Mouse (Mus musculus): ENCODE results near the gene 1110051M20Rik. TPM values are rescaled to one million over a fixed set of nuclear protein-coding genes. Genes with fewer than 3 reads are reported as not detected.

Gene 1110051M20Rik
- polyA plus RNA-seq, 1 experiment from 2014 or later = 163 TPM

- Histone ChIP-seq H3K9ac (replicated peaks; ENCODE audit: low read depth, low read length) (no peak overlapping the region), H3K27me3 (ENCODE audit: control insufficient read depth, insufficient read depth, low read length) (no peaks in the 10 kb centered on the region), H3K4me3 (ENCODE audit: low read depth, low read length) (no peak overlapping the region), H3K36me3 (ENCODE audit: control insufficient read depth, insufficient read depth, low read length) (no peaks in the 10 kb centered on the region), H3K4me2 (ENCODE audit: low read depth, low read length) (no peak overlapping the region), H3K27ac (ENCODE audit: low read depth, low read length) (peak overlapping the region; percentile 34; the same call in 1 of the 2 replicates), H3K9me3 (ENCODE audit: control insufficient read depth, low read length) (no peaks in the 10 kb centered on the region), H3K4me1 (ENCODE audit: control insufficient read depth, insufficient read depth, low read length) (peaks cover 15% of the 10 kb centered on the region)
- whole genome bisulfite sequencing = 45% methylated on average over 8 of the region's 8 CpGs
- ATAC-seq (ENCODE audit: low read depth) = peak; percentile 65; the same call in 1 of the 2 replicates
Observed at GRCm38 (mm10) chr2:91329996-91330738, 114.3 kb downstream of the 1110051M20Rik start.

GRCm38 (mm10) chr2:91328729-91329125, 115.8 kb downstream of the 1110051M20Rik start:
- H3K27me3 ChIP-seq (ENCODE audit: control insufficient read depth, insufficient read depth, low read length) = no peaks in the 10 kb centered on the region
- H3K9ac ChIP-seq (replicated peaks; ENCODE audit: low read depth, low read length) = no peak overlapping the region
- peaks cover 18% of the 10 kb centered on the region for H3K4me1 ChIP-seq (ENCODE audit: control insufficient read depth, insufficient read depth, low read length)
- H3K4me2 ChIP-seq (ENCODE audit: low read depth, low read length) = no peak overlapping the region
- no peak overlapping the region for H3K4me3 ChIP-seq (ENCODE audit: low read depth, low read length)
- no peaks in the 10 kb centered on the region for H3K36me3 ChIP-seq (ENCODE audit: control insufficient read depth, insufficient read depth, low read length)
- ATAC-seq (ENCODE audit: low read depth) = 0 out of 2 replicates have a peak, but pooled peaks have one; percentile 15
- no peaks in the 10 kb centered on the region for H3K9me3 ChIP-seq (ENCODE audit: control insufficient read depth, low read length)
- WGBS = 94% methylated on average over 3 of the region's 3 CpGs
- peak overlapping the region; percentile 69 for H3K27ac ChIP-seq (ENCODE audit: low read depth, low read length)

DNA sequence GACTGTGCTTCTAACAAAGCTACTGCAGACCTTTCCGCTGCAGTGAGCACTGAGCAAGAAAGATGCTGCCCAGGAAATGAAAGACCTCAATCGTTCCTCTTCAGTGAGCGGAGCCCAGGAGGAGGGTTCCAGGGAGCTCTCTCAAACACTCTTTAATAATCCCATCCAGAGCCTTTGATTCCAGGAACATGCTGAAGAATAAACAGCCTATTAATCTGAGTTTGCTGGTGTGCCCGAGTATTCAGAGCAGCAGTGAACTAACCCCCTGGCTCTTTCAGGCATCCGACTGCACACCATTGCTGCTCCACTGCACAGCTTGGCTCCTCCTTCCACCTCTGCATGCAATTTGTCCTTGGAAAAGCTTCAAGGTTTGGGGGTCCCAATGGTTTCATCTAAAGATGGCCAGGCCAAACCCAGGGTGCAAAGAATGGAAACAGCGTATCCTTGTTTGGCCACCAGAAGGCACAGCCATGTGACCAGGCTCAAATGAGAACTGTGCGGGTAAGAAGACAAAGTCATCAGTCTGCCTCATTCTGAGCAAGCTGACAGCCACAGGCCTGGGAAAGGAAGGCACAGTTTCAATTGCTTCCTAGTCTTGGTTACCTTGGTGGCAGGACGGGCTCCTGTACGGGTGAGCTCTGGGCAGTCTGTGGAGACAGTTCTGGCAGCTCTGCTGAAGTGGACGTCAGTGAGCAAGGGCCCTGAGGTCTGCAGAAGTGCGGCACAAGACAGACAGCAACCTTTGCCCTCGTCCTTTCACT, 116.4 kb downstream of the 1110051M20Rik start:
- Histone ChIP-seq H3K4me3 (ENCODE audit: low read depth, low read length) (no peak overlapping the region), H3K4me1 (ENCODE audit: control insufficient read depth, insufficient read depth, low read length) (peaks cover 18% of the 10 kb centered on the region), H3K9me3 (ENCODE audit: control insufficient read depth, low read length) (no peaks in the 10 kb centered on the region), H3K27me3 (ENCODE audit: control insufficient read depth, insufficient read depth, low read length) (no peaks in the 10 kb centered on the region), H3K27ac (ENCODE audit: low read depth, low read length) (peak overlapping the region; percentile 69), H3K36me3 (ENCODE audit: control insufficient read depth, insufficient read depth, low read length) (no peaks in the 10 kb centered on the region), H3K4me2 (ENCODE audit: low read depth, low read length) (peak overlapping the region; percentile 14; the same call in 1 of the 2 replicates), H3K9ac (replicated peaks; ENCODE audit: low read depth, low read length) (no peak overlapping the region)
- WGBS = 30% methylated on average over 12 of the region's 12 CpGs
- peak; percentile 75 for ATAC-seq (ENCODE audit: low read depth)

DNA sequence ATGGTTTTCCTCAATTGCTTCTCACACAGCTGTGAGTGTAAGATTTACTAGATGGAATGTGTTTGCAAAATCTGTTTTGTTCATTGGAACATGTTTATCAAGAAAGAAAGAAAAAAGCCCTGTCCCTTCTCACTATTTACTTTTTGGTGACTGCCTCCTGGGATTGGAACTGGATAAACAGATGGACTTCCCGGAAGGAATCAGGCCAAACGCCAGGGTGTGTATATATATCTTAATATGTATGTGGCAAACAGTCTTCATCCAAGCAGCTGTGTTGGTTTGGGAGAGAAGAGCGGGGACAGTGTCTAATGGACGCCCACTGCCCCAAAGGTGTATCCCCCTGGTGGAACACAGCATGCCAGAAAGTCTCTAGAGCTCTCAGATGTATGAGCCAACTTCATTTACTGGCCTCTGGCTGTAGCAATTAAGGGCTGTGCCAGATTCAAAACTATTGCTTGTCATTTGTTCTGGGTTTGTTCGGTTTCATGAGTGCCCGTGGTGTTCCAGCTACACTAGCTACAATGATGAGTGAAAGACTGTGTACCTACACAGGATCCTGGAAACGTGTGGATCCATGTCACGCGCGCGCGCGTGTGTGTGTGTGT, 117.7 kb downstream of the 1110051M20Rik start:
- Histone ChIP-seq H3K9me3 (ENCODE audit: control insufficient read depth, low read length) (no peaks in the 10 kb centered on the region), H3K27ac (ENCODE audit: low read depth, low read length) (no peak overlapping the region), H3K27me3 (ENCODE audit: control insufficient read depth, insufficient read depth, low read length) (no peaks in the 10 kb centered on the region), H3K4me1 (ENCODE audit: control insufficient read depth, insufficient read depth, low read length) (peaks cover 18% of the 10 kb centered on the region), H3K36me3 (ENCODE audit: control insufficient read depth, insufficient read depth, low read length) (no peaks in the 10 kb centered on the region), H3K9ac (replicated peaks; ENCODE audit: low read depth, low read length) (no peak overlapping the region), H3K4me2 (ENCODE audit: low read depth, low read length) (no peak overlapping the region), H3K4me3 (ENCODE audit: low read depth, low read length) (no peak overlapping the region)
- 82% methylated on average over 13 of the region's 13 CpGs for WGBS
- ATAC-seq (ENCODE audit: low read depth) = no peak

GRCm38 (mm10) chr2:91324761-91325421, 119.6 kb downstream of the 1110051M20Rik start:
- 41% methylated on average over 15 of the region's 15 CpGs for WGBS
- Histone ChIP-seq H3K27me3 (ENCODE audit: control insufficient read depth, insufficient read depth, low read length) (no peaks in the 10 kb centered on the region), H3K9me3 (ENCODE audit: control insufficient read depth, low read length) (no peaks in the 10 kb centered on the region), H3K27ac (ENCODE audit: low read depth, low read length) (no peak overlapping the region), H3K9ac (replicated peaks; ENCODE audit: low read depth, low read length) (no peak overlapping the region), H3K4me1 (ENCODE audit: control insufficient read depth, insufficient read depth, low read length) (peaks cover 14% of the 10 kb centered on the region), H3K4me3 (ENCODE audit: low read depth, low read length) (no peak overlapping the region), H3K4me2 (ENCODE audit: low read depth, low read length) (no peak overlapping the region), H3K36me3 (ENCODE audit: control insufficient read depth, insufficient read depth, low read length) (no peaks in the 10 kb centered on the region)
- ATAC-seq (ENCODE audit: low read depth) = peak; percentile 16; the same call in 1 of the 2 replicates

- H3K27ac ChIP-seq (ENCODE audit: low read depth, low read length) = 0 out of 2 replicates have a peak overlapping the region, but pooled peaks have one; percentile 16
- H3K4me1 ChIP-seq (ENCODE audit: control insufficient read depth, insufficient read depth, low read length) = peaks cover 14% of the 10 kb centered on the region
- no peaks in the 10 kb centered on the region for H3K9me3 ChIP-seq (ENCODE audit: control insufficient read depth, low read length)
- no peak overlapping the region for H3K9ac ChIP-seq (replicated peaks; ENCODE audit: low read depth, low read length)
- no peaks in the 10 kb centered on the region for H3K36me3 ChIP-seq (ENCODE audit: control insufficient read depth, insufficient read depth, low read length)
- no peak for ATAC-seq (ENCODE audit: low read depth)
- WGBS = 68% methylated on average over 1 of the region's 1 CpGs
- H3K4me3 ChIP-seq (ENCODE audit: low read depth, low read length) = no peak overlapping the region
- H3K4me2 ChIP-seq (ENCODE audit: low read depth, low read length) = no peak overlapping the region
- no peaks in the 10 kb centered on the region for H3K27me3 ChIP-seq (ENCODE audit: control insufficient read depth, insufficient read depth, low read length)
Observed at GRCm38 (mm10) chr2:91324346-91324745, 120.2 kb downstream of the 1110051M20Rik start.

DNA sequence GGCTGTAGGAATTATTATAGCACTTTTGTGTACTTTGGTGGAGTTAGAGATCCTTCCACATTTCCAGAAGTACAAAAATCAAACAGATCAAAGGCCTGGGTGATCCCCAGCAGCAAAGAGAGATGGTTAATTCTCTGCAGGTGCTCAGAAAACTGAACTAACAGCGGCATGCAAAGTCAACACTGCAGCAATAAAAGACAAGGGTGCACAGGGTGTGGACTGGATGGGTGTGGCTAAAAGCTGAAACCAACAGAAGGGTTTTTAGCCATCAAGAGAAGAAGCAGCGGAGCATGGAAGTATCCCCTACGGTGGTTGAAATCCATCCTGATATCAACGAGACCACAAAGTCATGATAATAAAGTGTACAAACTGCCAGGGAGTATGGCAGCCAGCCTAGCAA, 122.0 kb downstream of the 1110051M20Rik start:
- ATAC-seq (ENCODE audit: low read depth) = no peak
- no peak overlapping the region for H3K9ac ChIP-seq (replicated peaks; ENCODE audit: low read depth, low read length)
- no peak overlapping the region for H3K4me2 ChIP-seq (ENCODE audit: low read depth, low read length)
- H3K27ac ChIP-seq (ENCODE audit: low read depth, low read length) = no peak overlapping the region
- H3K4me1 ChIP-seq (ENCODE audit: control insufficient read depth, insufficient read depth, low read length) = 0 out of 2 replicates have a peak, but pooled peaks cover 3% of the 10 kb centered on the region
- no peaks in the 10 kb centered on the region for H3K9me3 ChIP-seq (ENCODE audit: control insufficient read depth, low read length)
- WGBS = 68% methylated on average over 4 of the region's 4 CpGs
- no peaks in the 10 kb centered on the region for H3K36me3 ChIP-seq (ENCODE audit: control insufficient read depth, insufficient read depth, low read length)
- H3K27me3 ChIP-seq (ENCODE audit: control insufficient read depth, insufficient read depth, low read length) = no peaks in the 10 kb centered on the region
- H3K4me3 ChIP-seq (ENCODE audit: low read depth, low read length) = no peak overlapping the region

GRCm38 (mm10) chr2:91321923-91322322, 122.6 kb downstream of the 1110051M20Rik start:
- 72% methylated on average over 2 of the region's 2 CpGs for WGBS
- Histone ChIP-seq H3K4me1 (ENCODE audit: control insufficient read depth, insufficient read depth, low read length) (0 out of 2 replicates have a peak, but pooled peaks cover 3% of the 10 kb centered on the region), H3K9me3 (ENCODE audit: control insufficient read depth, low read length) (no peaks in the 10 kb centered on the region), H3K36me3 (ENCODE audit: control insufficient read depth, insufficient read depth, low read length) (no peaks in the 10 kb centered on the region), H3K9ac (replicated peaks; ENCODE audit: low read depth, low read length) (no peak overlapping the region), H3K4me2 (ENCODE audit: low read depth, low read length) (no peak overlapping the region), H3K27ac (ENCODE audit: low read depth, low read length) (no peak overlapping the region), H3K4me3 (ENCODE audit: low read depth, low read length) (no peak overlapping the region), H3K27me3 (ENCODE audit: control insufficient read depth, insufficient read depth, low read length) (no peaks in the 10 kb centered on the region)
- no peak for ATAC-seq (ENCODE audit: low read depth)
